12 mouse cellular contexts compared by ENCODE assay signal in the genomic region with DNA sequence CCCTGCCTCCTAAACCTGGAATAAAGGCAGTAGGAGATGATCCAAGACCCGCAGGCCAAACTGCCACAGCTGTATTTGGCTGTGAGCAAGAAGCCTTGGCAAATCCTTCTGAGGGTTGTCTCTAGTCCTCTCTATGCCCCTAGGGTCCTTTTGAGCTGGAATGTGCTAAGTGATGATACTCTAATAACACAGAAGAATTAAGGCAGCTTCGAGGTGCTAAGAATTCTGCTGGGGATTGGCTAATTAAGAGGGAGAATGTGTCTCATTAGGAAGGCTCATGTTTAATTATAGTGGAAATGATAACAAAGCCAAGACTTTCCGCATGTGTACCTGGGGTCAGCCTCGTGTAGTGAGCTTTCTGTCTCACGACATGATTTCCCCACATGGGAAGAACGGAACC.
"Had no signal": no experiment of that assay in that cellular context is flagged by ENCODE, and none has a peak within 500 bp of the region (broad histone marks: within the 10 kb centered on the region; RNA-seq: fewer than 3 reads in every experiment).

No protein-coding gene starts in this region.

- H3K4me2 ChIP-seq: midbrain, embryonic 13.5 days; stomach, embryonic 15.5 days had no signal

- DNase-seq: kidney, adult 8-10 months; kidney, postnatal 25 days; liver; lung, adult 18-20 months; right cerebral cortex, postnatal 4 days; spleen, adult 18-20 months; thymus, adult 2 months; thymus, postnatal 25 days had no signal

- H3K4me3 ChIP-seq: midbrain, embryonic 13.5 days; stomach, embryonic 15.5 days had no signal

- H3K9ac ChIP-seq: liver, embryonic 14.5 days; midbrain, embryonic 13.5 days; stomach, embryonic 15.5 days had no signal

- H3K9me3 ChIP-seq: midbrain, embryonic 13.5 days; stomach, embryonic 15.5 days had no signal

- ATAC-seq: intestine, postnatal 0 days; midbrain, embryonic 13.5 days had no signal

- H3K36me3 ChIP-seq: midbrain, embryonic 13.5 days; stomach, embryonic 15.5 days had no signal

- H3K4me1 ChIP-seq: stomach, embryonic 15.5 days had no signal

- H3K27me3 ChIP-seq: midbrain, embryonic 13.5 days; stomach, embryonic 15.5 days had no signal

- H3K27ac ChIP-seq: liver, embryonic 14.5 days; midbrain, embryonic 13.5 days; stomach, embryonic 15.5 days had no signal
